Mouse (Mus musculus) heart, embryonic 16.5 days (tissue): ENCODE results near the gene Pgr. TPM values are rescaled to one million over a fixed set of nuclear protein-coding genes. Genes with fewer than 3 reads are reported as not detected.

Experiments
- ATAC-seq: fragments of 200-750 bp; cut with Nextera tagmentation; replicated peaks from 2 replicates; pipeline ENCODE4 v1.8.0; 2017; ENCODE audit warnings: moderate number of reproducible peaks; ENCODE audit not compliant: insufficient read depth, low FRiP score; ENCODE audit errors: extremely low read depth
- H3K27ac ChIP-seq: fragments of 300-500 bp; sonication (generic); 2 replicates; pipeline ENCODE4 v1.5.1; 2014; ENCODE audit warnings: mild to moderate bottlenecking, low read length, control low read depth, moderate library complexity
- H3K27me3 ChIP-seq: fragments of 300-500 bp; sonication (generic); 2 replicates; pipeline ENCODE4 v1.6.1; 2014; ENCODE audit warnings: low read length, mixed read lengths; ENCODE audit not compliant: control insufficient read depth, insufficient read depth
- H3K36me3 ChIP-seq: fragments of 300-500 bp; sonication (generic); 2 replicates; pipeline ENCODE4 v1.6.1; 2014; ENCODE audit not compliant: control insufficient read depth, insufficient read depth
- H3K4me1 ChIP-seq: fragments of 300-500 bp; sonication (generic); 2 replicates; pipeline ENCODE4 v1.6.1; 2014; ENCODE audit warnings: low read length, mixed read lengths; ENCODE audit not compliant: control insufficient read depth, insufficient read depth
- H3K4me2 ChIP-seq: fragments of 300-500 bp; sonication (generic); 2 replicates; pipeline ENCODE4 v1.6.1; 2014; ENCODE audit warnings: low read depth, mild to moderate bottlenecking, control low read depth, low read length
- H3K4me3 ChIP-seq: fragments of 300-500 bp; sonication (generic); 2 replicates; pipeline ENCODE4 v1.5.1; 2014; ENCODE audit warnings: mild to moderate bottlenecking, control low read depth, low read length
- H3K9ac ChIP-seq: fragments of 300-500 bp; sonication (generic); 2 replicates; pipeline ENCODE4 v1.6.1; 2014; ENCODE audit warnings: low read length, control low read depth
- H3K9me3 ChIP-seq: fragments of 300-500 bp; sonication (generic); replicated peaks from 2 replicates; pipeline ENCODE4 v1.6.1; 2016; ENCODE audit warnings: low read length; ENCODE audit not compliant: control insufficient read depth
- WGBS: fragments of 180-500 bp; shearing (Covaris S2); extraction: QIAGEN DNeasy Blood & Tissue Kit; methylation state at CpG from one replicate; pipeline ENCODE4 v1.1.7; 2014; 5-methylcytosine and 5-hydroxymethylcytosine counted together
- polyA plus RNA-seq: library from polyadenylated mRNA; unstranded; fragments of >200 nt; fragmentation: Nextera tagmentation; extraction: Ambion mirVana; gene quantifications from 2 replicates; pipeline ENCODE4 v1.2.1, GENCODE M21; 2015

The Pgr gene
- polyA plus RNA-seq, 1 experiment from 2014 or later = 0.08 TPM

- H3K4me1 ChIP-seq = no peaks in the 10 kb centered on the region
- 66% methylated on average over 2 of the region's 2 CpGs for WGBS
These were observed 27.9 kb downstream of the Pgr start for GRCm38 (mm10) chr9:8927561-8927960.

DNA sequence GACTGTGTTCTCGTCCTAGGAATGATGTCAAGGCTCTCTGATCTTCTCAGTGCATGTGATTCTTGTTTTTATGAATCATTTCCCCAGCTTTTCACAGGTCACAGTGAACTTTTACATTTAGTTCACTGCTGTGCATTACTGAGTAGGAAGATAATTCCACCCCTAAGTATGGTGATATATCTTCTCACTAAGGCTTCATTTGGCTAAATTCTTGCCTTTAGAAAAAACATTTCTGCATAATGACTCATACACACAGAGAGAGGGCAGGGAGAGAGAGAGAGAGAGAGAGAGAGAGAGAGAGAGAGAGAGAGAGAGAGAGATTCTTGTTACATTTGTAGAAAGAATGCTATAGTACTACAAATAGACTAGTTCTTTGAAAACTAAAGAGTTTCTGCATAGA is 38.1 kb downstream of the Pgr start:
- Histone ChIP-seq H3K27me3 (no peaks in the 10 kb centered on the region), H3K36me3 (no peaks in the 10 kb centered on the region), H3K4me2 (no peak overlapping the region), H3K4me1 (no peaks in the 10 kb centered on the region), H3K4me3 (no peak overlapping the region), H3K9ac (no peak overlapping the region), H3K27ac (no peak overlapping the region), H3K9me3 (no peaks in the 10 kb centered on the region)
- ATAC-seq = no peak
- WGBS = 20% methylated on average over 1 of the region's 1 CpGs

More at GRCm38 (mm10) chr9:8927561-8927960, 27.9 kb downstream of the Pgr start:
- no peak for ATAC-seq
- no peaks in the 10 kb centered on the region for H3K27me3 ChIP-seq
- no peak overlapping the region for H3K27ac ChIP-seq
- no peak overlapping the region for H3K9ac ChIP-seq
- no peak overlapping the region for H3K4me3 ChIP-seq
- no peaks in the 10 kb centered on the region for H3K36me3 ChIP-seq
- H3K9me3 ChIP-seq = no peaks in the 10 kb centered on the region
- no peak overlapping the region for H3K4me2 ChIP-seq

- Histone ChIP-seq H3K4me1 (no peaks in the 10 kb centered on the region), H3K4me2 (no peak overlapping the region)
- no peak for ATAC-seq
These were observed 53.7 kb downstream of the Pgr start for GRCm38 (mm10) chr9:8953306-8953705.

GRCm38 (mm10) chr9:8964512-8965133 is 65.0 kb downstream of the Pgr start:
- no peaks in the 10 kb centered on the region for H3K27me3 ChIP-seq
- WGBS = 52% methylated on average over 8 of the region's 8 CpGs
- H3K36me3 ChIP-seq = no peaks in the 10 kb centered on the region
- H3K9me3 ChIP-seq = no peaks in the 10 kb centered on the region
- H3K4me2 ChIP-seq = no peak overlapping the region
- H3K4me3 ChIP-seq = no peak overlapping the region
- H3K4me1 ChIP-seq = no peaks in the 10 kb centered on the region
- no peak for ATAC-seq
- H3K9ac ChIP-seq = no peak overlapping the region
- H3K27ac ChIP-seq = no peak overlapping the region

More at GRCm38 (mm10) chr9:8953306-8953705, 53.7 kb downstream of the Pgr start:
- Histone ChIP-seq H3K4me3 (no peak overlapping the region), H3K9me3 (no peaks in the 10 kb centered on the region), H3K9ac (no peak overlapping the region), H3K27me3 (no peaks in the 10 kb centered on the region), H3K36me3 (no peaks in the 10 kb centered on the region), H3K27ac (no peak overlapping the region)

- 50% methylated on average over 7 of the region's 7 CpGs for WGBS
- Histone ChIP-seq H3K4me2 (no peak overlapping the region), H3K4me3 (no peak overlapping the region), H3K9ac (no peak overlapping the region), H3K36me3 (no peaks in the 10 kb centered on the region), H3K9me3 (no peaks in the 10 kb centered on the region), H3K27ac (no peak overlapping the region), H3K4me1 (no peaks in the 10 kb centered on the region), H3K27me3 (no peaks in the 10 kb centered on the region)
- no peak for ATAC-seq
These were observed 70.6 kb downstream of the Pgr start for GRCm38 (mm10) chr9:8970240-8970639.

GRCm38 (mm10) chr9:8971491-8971890 is 71.9 kb downstream of the Pgr start, which contains the start of gene Gm16485:
Gene Gm16485 (plus strand): TSS chr9:8971791.
- Histone ChIP-seq H3K9me3 (no peaks in the 10 kb centered on the region), H3K27ac (no peak within 1 kb of the TSS), H3K36me3 (no peaks in the 10 kb centered on the region), H3K4me3 (no peak within 1 kb of the TSS), H3K27me3 (no peaks in the 10 kb centered on the region), H3K9ac (no peak within 1 kb of the TSS), H3K4me2 (no peak within 1 kb of the TSS), H3K4me1 (no peaks in the 10 kb centered on the region)
- WGBS = 63% methylated on average over 2 of the region's 2 CpGs
- no peak for ATAC-seq

- Histone ChIP-seq H3K9me3 (no peaks in the 10 kb centered on the region), H3K4me3 (no peak overlapping the region), H3K36me3 (no peaks in the 10 kb centered on the region), H3K27ac (no peak overlapping the region), H3K4me2 (no peak overlapping the region), H3K4me1 (no peaks in the 10 kb centered on the region), H3K27me3 (no peaks in the 10 kb centered on the region), H3K9ac (no peak overlapping the region)
- no peak for ATAC-seq
- WGBS = 64% methylated on average over 2 of the region's 2 CpGs
These were observed 78.1 kb downstream of the Pgr start for GRCm38 (mm10) chr9:8977775-8978174.

- Histone ChIP-seq H3K27ac (no peak overlapping the region), H3K36me3 (no peaks in the 10 kb centered on the region), H3K4me1 (no peaks in the 10 kb centered on the region), H3K27me3 (no peaks in the 10 kb centered on the region), H3K4me3 (no peak overlapping the region), H3K4me2 (no peak overlapping the region), H3K9me3 (no peaks in the 10 kb centered on the region), H3K9ac (no peak overlapping the region)
- WGBS = 63% methylated on average over 3 of the region's 3 CpGs
- no peak for ATAC-seq
These were observed 82.7 kb downstream of the Pgr start for GRCm38 (mm10) chr9:8982315-8982714.

- H3K36me3 ChIP-seq = peaks cover 3% of the 10 kb centered on the region; the same call in 1 of the 2 replicates
- no peak overlapping the region for H3K4me3 ChIP-seq
- no peaks in the 10 kb centered on the region for H3K4me1 ChIP-seq
- H3K27me3 ChIP-seq = no peaks in the 10 kb centered on the region
- no peaks in the 10 kb centered on the region for H3K9me3 ChIP-seq
- WGBS = 54% methylated on average over 2 of the region's 2 CpGs
- H3K27ac ChIP-seq = no peak overlapping the region
- ATAC-seq = no peak
- H3K9ac ChIP-seq = no peak overlapping the region
- no peak overlapping the region for H3K4me2 ChIP-seq
These were observed 96.9 kb downstream of the Pgr start for GRCm38 (mm10) chr9:8996494-8996893.
